Mouse (Mus musculus) limb, embryonic 14.5 days (tissue): ENCODE results near the gene Brip1. TPM values are rescaled to one million over a fixed set of nuclear protein-coding genes. Genes with fewer than 3 reads are reported as not detected.

Experiments
- ATAC-seq: fragments of 200-750 bp; cut with Nextera tagmentation; 2 replicates; pipeline ENCODE4 v1.8.0; 2017; ENCODE audit warnings: low read depth, moderate number of reproducible peaks, moderate TSS enrichment; ENCODE audit not compliant: low FRiP score
- DNase-seq: peaks from one replicate; pipeline ENCODE4 v3.0.0-alpha.2; 2015; ENCODE audit warnings: low spot score
- H3K27ac ChIP-seq: fragments of 300-500 bp; sonication (generic); replicated peaks from 2 replicates; pipeline ENCODE4 v1.5.1; 2014; ENCODE audit warnings: low read depth, mild to moderate bottlenecking, low read length, moderate library complexity, mixed read lengths
- H3K27me3 ChIP-seq: fragments of 300-500 bp; sonication (generic); 2 replicates; pipeline ENCODE4 v1.6.1; 2014; ENCODE audit warnings: low read length, mixed read lengths; ENCODE audit not compliant: control insufficient read depth, insufficient read depth
- H3K36me3 ChIP-seq: fragments of 300-500 bp; sonication (generic); 2 replicates; pipeline ENCODE4 v1.6.1; 2014; ENCODE audit warnings: mild to moderate bottlenecking, low read length, moderate library complexity, mixed read lengths; ENCODE audit not compliant: control insufficient read depth, insufficient read depth
- H3K4me1 ChIP-seq: fragments of 300-500 bp; sonication (generic); 2 replicates; pipeline ENCODE4 v1.6.1; 2014; ENCODE audit warnings: antibody characterized with exemption, low read length, mixed read lengths; ENCODE audit not compliant: control insufficient read depth, insufficient read depth
- H3K4me2 ChIP-seq: fragments of 300-500 bp; sonication (generic); replicated peaks from 2 replicates; pipeline ENCODE4 v1.6.1; 2014; ENCODE audit warnings: low read depth, mild to moderate bottlenecking, low read length, moderate library complexity; ENCODE audit not compliant: severe bottlenecking
- H3K4me3 ChIP-seq: fragments of 300-500 bp; sonication (generic); replicated peaks from 2 replicates; pipeline ENCODE4 v1.5.1; 2014; ENCODE audit warnings: low read length
- H3K9ac ChIP-seq: fragments of 300-500 bp; sonication (generic); 2 replicates; pipeline ENCODE4 v1.6.1; 2014; ENCODE audit warnings: mild to moderate bottlenecking, low read depth, low read length, moderate library complexity; ENCODE audit not compliant: severe bottlenecking
- H3K9me3 ChIP-seq: fragments of 300-500 bp; sonication (generic); 2 replicates; pipeline ENCODE4 v1.6.1; 2016; ENCODE audit warnings: low read length; ENCODE audit not compliant: control insufficient read depth
- POLR2A ChIP-seq: fragments of 200-500 bp; IDR thresholded peaks from 2 replicates; pipeline ENCODE4 v1.8.0; 2012; ENCODE audit warnings: inconsistent platforms, mild to moderate bottlenecking, moderate library complexity, borderline replicate concordance; ENCODE audit not compliant: insufficient read depth, insufficient read length; ENCODE audit errors: extremely low read depth
- WGBS: fragments of 180-500 bp; shearing (Covaris S2); extraction: QIAGEN DNeasy Blood & Tissue Kit; methylation state at CpG from one replicate; pipeline ENCODE4 v1.1.7; 2014; 5-methylcytosine and 5-hydroxymethylcytosine counted together
- polyA plus RNA-seq, 2 experiments: library from polyadenylated mRNA; depleted of rRNA in 1 of 2; stranded (reverse) in 1 of 2; unstranded in 1 of 2; fragments of >200 nt; fragmentation: Nextera tagmentation in 1 of 2; extraction: Ambion mirVana in 1 of 2; gene quantifications; 2 replicates each; pipeline versions ENCODE4 v1.2.1 to v1.2.3; 2012 to 2014

The Brip1 gene
- polyA plus RNA-seq, 2 experiments: 5.1 to 8.8 TPM

DNA sequence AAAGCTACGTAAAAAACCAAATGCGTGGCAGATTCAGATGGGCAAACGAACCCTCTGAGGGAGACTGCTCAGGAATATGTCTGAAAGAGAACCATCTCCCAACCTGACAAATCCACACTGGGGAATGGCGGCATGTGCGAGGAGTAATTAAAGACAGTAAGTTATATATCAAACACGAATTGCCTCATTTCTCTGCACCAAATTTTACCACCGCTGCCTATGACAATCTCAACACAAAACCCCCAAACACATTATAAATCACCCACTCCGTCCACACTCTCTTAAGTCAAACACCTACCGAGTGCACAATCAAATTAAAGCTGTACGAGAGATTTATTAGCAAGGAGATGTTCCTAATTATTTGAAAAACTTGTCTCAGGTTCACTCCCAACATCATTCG, 184.8 kb downstream of the Brip1 start:
- H3K27ac ChIP-seq: no peak overlapping the region
- TF ChIP-seq POLR2A: no peak
- 0 out of 2 replicates have a peak overlapping the region, but pooled peaks have one; percentile 9 for H3K4me2 ChIP-seq
- ATAC-seq (no peak), DNase-seq (no peak)
- peaks cover 7% of the 10 kb centered on the region; the same call in 1 of the 2 replicates for H3K4me1 ChIP-seq
- H3K4me3 ChIP-seq: no peak overlapping the region
- WGBS: 22% methylated on average over 11 of the region's 11 CpGs
- no peak overlapping the region for H3K9ac ChIP-seq
- H3K27me3 ChIP-seq: no peaks in the 10 kb centered on the region
- no peaks in the 10 kb centered on the region for H3K9me3 ChIP-seq
- no peaks in the 10 kb centered on the region for H3K36me3 ChIP-seq

DNA sequence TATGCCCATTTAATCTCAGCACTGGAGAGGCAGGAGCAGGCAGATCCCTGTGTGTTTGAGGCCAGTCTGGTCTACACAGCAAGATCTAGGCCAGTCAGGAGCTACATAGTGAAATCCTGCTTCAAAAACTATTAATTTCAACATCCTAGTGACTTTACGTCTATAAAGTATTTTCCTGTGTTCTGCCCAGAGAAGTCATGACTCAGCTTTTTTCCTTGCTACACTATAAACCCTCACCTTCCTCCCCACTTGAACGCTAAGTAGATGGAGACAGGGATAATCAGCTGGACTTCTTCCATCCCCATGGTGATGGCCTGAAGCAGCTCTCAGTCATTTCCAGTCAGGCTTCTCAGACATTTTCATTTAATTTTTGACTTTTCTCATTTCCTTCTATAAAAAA, 187.9 kb downstream of the Brip1 start:
- TF ChIP-seq POLR2A: no peak
- H3K4me1 ChIP-seq: peaks cover 5% of the 10 kb centered on the region; the same call in 1 of the 2 replicates
- no peaks in the 10 kb centered on the region for H3K9me3 ChIP-seq
- WGBS: 42% methylated on average over 2 of the region's 2 CpGs
- no peak overlapping the region for H3K4me2 ChIP-seq
- no peak overlapping the region for H3K4me3 ChIP-seq
- ATAC-seq: no peak
- H3K27me3 ChIP-seq: no peaks in the 10 kb centered on the region
- H3K9ac ChIP-seq: no peak overlapping the region
- DNase-seq: no peak
- no peak overlapping the region for H3K27ac ChIP-seq
- no peaks in the 10 kb centered on the region for H3K36me3 ChIP-seq

DNA sequence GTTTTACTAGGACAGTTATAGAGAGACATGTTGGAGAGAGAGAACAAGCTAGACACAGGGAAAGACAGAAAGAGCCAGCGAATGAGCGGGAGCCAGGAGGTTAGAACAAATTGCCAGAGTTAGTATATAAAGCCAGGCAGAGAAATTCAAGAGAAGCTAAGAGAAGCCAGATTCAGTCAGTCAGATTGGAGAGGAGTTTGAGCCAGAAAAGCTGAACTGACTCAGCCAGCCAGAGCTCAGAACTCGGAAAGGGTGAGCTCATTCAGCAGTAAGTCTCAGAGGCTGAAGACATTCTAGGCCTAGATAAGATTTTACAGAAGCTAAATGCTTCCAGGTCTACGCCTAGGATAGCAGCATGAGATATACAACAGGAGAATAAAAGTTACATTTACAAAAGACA, 190.5 kb downstream of the Brip1 start:
- Histone ChIP-seq H3K4me2 (no peak overlapping the region), H3K36me3 (no peaks in the 10 kb centered on the region), H3K27me3 (no peaks in the 10 kb centered on the region), H3K9me3 (no peaks in the 10 kb centered on the region), H3K4me3 (no peak overlapping the region), H3K9ac (no peak overlapping the region), H3K4me1 (peaks cover 5% of the 10 kb centered on the region; the same call in 1 of the 2 replicates), H3K27ac (no peak overlapping the region)
- TF ChIP-seq POLR2A: no peak
- ATAC-seq: no peak
- WGBS: 85% methylated on average over 4 of the region's 4 CpGs
- no peak for DNase-seq

DNA sequence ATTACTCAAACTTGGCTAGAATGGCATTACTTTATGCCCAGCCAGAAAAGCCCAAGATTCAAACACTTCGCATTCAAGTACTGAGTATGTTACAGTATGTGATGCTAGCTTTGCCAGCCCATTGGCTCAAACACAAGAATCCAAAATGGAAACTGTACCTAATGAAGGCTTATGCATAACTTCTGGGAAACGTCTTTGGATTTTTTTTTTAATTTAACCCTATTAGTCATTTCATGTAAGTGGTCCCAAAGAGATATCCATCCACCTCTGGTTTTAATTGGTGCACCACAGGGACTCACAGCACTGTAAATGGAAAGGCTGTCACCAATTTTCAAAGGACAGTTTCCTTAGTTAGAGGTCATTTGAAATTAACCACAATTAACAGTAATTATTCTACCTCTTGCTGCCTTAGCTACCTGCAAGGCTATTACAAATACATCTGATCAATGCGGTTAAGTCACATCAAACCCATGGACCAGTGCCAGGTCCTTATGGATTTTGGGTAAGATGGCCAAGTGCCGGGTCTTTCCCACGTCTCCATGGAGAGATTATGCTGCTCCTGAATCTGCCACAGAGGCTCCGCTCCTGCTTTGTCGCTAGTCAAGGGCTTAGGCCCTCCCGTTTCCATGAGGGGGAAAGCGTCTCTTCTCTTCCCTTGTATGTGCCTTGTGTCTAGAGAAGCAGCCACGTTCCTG, 192.6 kb downstream of the Brip1 start:
- no peak for DNase-seq
- no peak overlapping the region for H3K27ac ChIP-seq
- ATAC-seq: no peak
- TF ChIP-seq POLR2A: no peak
- no peaks in the 10 kb centered on the region for H3K36me3 ChIP-seq
- H3K9ac ChIP-seq: no peak overlapping the region
- no peak overlapping the region for H3K4me3 ChIP-seq
- 69% methylated on average over 10 of the region's 10 CpGs for WGBS
- H3K27me3 ChIP-seq: no peaks in the 10 kb centered on the region
- no peaks in the 10 kb centered on the region for H3K9me3 ChIP-seq
- no peaks in the 10 kb centered on the region; the same call in 1 of the 2 replicates for H3K4me1 ChIP-seq
- H3K4me2 ChIP-seq: no peak overlapping the region

Other genes starting within 250 kb of the Brip1 start
- gene Ints2, start 56.4 kb upstream of the Brip1 start, polyA plus RNA-seq (2012; rRNA removed): 29.6 and 34.0 TPM in 2 replicates
- gene Ints2, start 56.4 kb upstream of the Brip1 start, polyA plus RNA-seq (2014; fragmentation: Nextera tagmentation; extraction: Ambion mirVana): 29.4 and 35.4 TPM in 2 replicates
- 19.4 and 24.1 TPM in 2 replicates for gene Med13, start 156.4 kb upstream of the Brip1 start, polyA plus RNA-seq (2012; rRNA removed)
- gene Med13, start 156.4 kb upstream of the Brip1 start, polyA plus RNA-seq (2014; fragmentation: Nextera tagmentation; extraction: Ambion mirVana): 13.0 and 17.0 TPM in 2 replicates